8 mouse cellular contexts compared by ENCODE assay signal in genomic region chr11:62551226-62552119, GRCm38 (mm10). TPM values are rescaled to one million over a fixed set of nuclear protein-coding genes. Genes with fewer than 3 reads are reported as not detected.
A peak's percentile ranks its signal among the peaks of the same experiment; 100 is the strongest.
DNase-seq lines count a peak whose midpoint lies in the region; ATAC-seq lines count a peak whose summit lies in the region.

No protein-coding gene starts in this region.

- peak overlapping the region; percentile 85 for H3K9ac ChIP-seq in forebrain, embryonic 14.5 days (ENCODE audit: low read length)

- H3K9me3 ChIP-seq in forebrain, embryonic 14.5 days (replicated peaks; ENCODE audit: control insufficient read depth, low read length), result no peaks in the 10 kb centered on the region

- intact Hi-C loops in heart, postnatal 25 days (cut with DNase I), result loop anchor here (2.0 to 10.0 kb wide), 3 partner anchors 51 to 617 kb away; partner anchors contain the start of genes Akap10, Ncor1 and Pigl

- under 1% methylated on average over 58 of the region's 58 CpGs for WGBS in forebrain, embryonic 14.5 days

- no peaks in the 10 kb centered on the region for H3K27me3 ChIP-seq in forebrain, embryonic 14.5 days (replicated peaks; ENCODE audit: control insufficient read depth, insufficient read depth, low read length)

- peak overlapping the region; percentile 53 for H3K4me2 ChIP-seq in forebrain, embryonic 14.5 days (ENCODE audit: low read length)

- peak; percentile 90 for DNase-seq in ES-CJ7 (ENCODE audit: low read depth, low spot score)
- peak; percentile 89 for DNase-seq in cerebellum, adult 11 months
- DNase-seq in forebrain, embryonic 14.5 days (ENCODE audit: low spot score), result peak; percentile 95
- DNase-seq in heart, postnatal 25 days (ENCODE audit: low spot score), result peak; percentile 79
- peak; percentile 88 for DNase-seq in layer of hippocampus, adult 9-11 months
- DNase-seq in lung, postnatal 10 days, result peak; percentile 93
- peak; percentile 85 for DNase-seq in ovary, postnatal 14 days (ENCODE audit: low spot score)
- peak; percentile 86 to 94 for DNase-seq in thymus, postnatal 10 days (ENCODE audit: low spot score in 2 of 2)

- peak overlapping the region; percentile 46 for H3K4me3 ChIP-seq in forebrain, embryonic 14.5 days (ENCODE audit: low read depth, low read length)

- peaks cover 31% of the 10 kb centered on the region for H3K36me3 ChIP-seq in forebrain, embryonic 14.5 days (ENCODE audit: control insufficient read depth, insufficient read depth, low read length)

- H3K4me1 ChIP-seq in forebrain, embryonic 14.5 days (ENCODE audit: control insufficient read depth, insufficient read depth, low read length), result peaks cover 26% of the 10 kb centered on the region

- peak overlapping the region; percentile 88 for H3K27ac ChIP-seq in forebrain, embryonic 14.5 days (ENCODE audit: low read depth, low read length)

- ATAC-seq in forebrain, embryonic 14.5 days, result peak; percentile 87

RNA-seq across cellular contexts. Expression of gene Ubb, which starts 0.5 kb away (rescaled TPM):
- 5,294 and 5,616 TPM in 2 replicates for polyA plus RNA-seq in forebrain, embryonic 14.5 days (2014; fragmentation: Nextera tagmentation; extraction: Ambion mirVana)
- total RNA-seq in heart, postnatal 25 days (2021), result 100 to 1,000 TPM; 561 to 624 TPM

RNA-seq across cellular contexts. Expression of gene Cenpv, which starts 12.4 kb away (rescaled TPM):
- 99.4 and 112 TPM in 2 replicates for polyA plus RNA-seq in forebrain, embryonic 14.5 days (2014; fragmentation: Nextera tagmentation; extraction: Ambion mirVana)
- total RNA-seq in heart, postnatal 25 days (2021), result 10 to 100 TPM; 22.5 to 26.4 TPM

RNA-seq across cellular contexts. Expression of gene Trpv2, which starts 22.8 kb away (rescaled TPM):
- polyA plus RNA-seq in forebrain, embryonic 14.5 days (2014; fragmentation: Nextera tagmentation; extraction: Ambion mirVana), result 13.2 and 17.0 TPM in 2 replicates
- total RNA-seq in heart, postnatal 25 days (2021), result 1 to 10 TPM; 2.4 to 3.3 TPM

Comparison
In these comparisons a context has a peak if more than half of its experiments do, and no peak if none do; other contexts are left out.
1. Peak in every context shown above with its lines: DNase-seq, ATAC-seq, H3K4me3 ChIP-seq and H3K27ac ChIP-seq.